Mouse (Mus musculus) thymus, postnatal 25 days (tissue): Measurements from ENCODE around the gene Atcay.

Experiments used
- DNase-seq: peaks from one replicate; pipeline ENCODE4 v3.0.0; 2022

The Atcay gene

GRCm38 (mm10) chr10:81230438-81231332, at the start of gene Atcay:
TSS of gene Atcay (minus strand) at chr10:81230833.
- DNase-seq: peak; percentile 36

GRCm38 (mm10) chr10:81279496-81279895, 48.9 kb upstream of the Atcay start:
- no peak for DNase-seq

GRCm38 (mm10) chr10:81277676-81278075, 47.0 kb upstream of the Atcay start:
- no peak for DNase-seq

GRCm38 (mm10) chr10:81273842-81274241, 43.2 kb upstream of the Atcay start:
- DNase-seq: no peak

GRCm38 (mm10) chr10:81272356-81272755, 41.7 kb upstream of the Atcay start:
- no peak for DNase-seq

- DNase-seq: no peak
Measured at GRCm38 (mm10) chr10:81268643-81269412, 38.2 kb upstream of the Atcay start.

- DNase-seq: peak; percentile 69
Measured at GRCm38 (mm10) chr10:81268056-81268455, 37.4 kb upstream of the Atcay start.

- DNase-seq: peak; percentile 96
Measured at GRCm38 (mm10) chr10:81266211-81267105, 35.8 kb upstream of the Atcay start, which contains the start of the genes Mrpl54 and Apba3. TSS of gene Mrpl54 (minus strand) at chr10:81266934. TSS of gene Apba3 (plus strand) at chr10:81266960.

GRCm38 (mm10) chr10:81265540-81265939, 34.9 kb upstream of the Atcay start:
- no peak for DNase-seq

GRCm38 (mm10) chr10:81261025-81261424, 30.4 kb upstream of the Atcay start:
- no peak for DNase-seq

- no peak for DNase-seq
Measured at GRCm38 (mm10) chr10:81259225-81259884, 28.7 kb upstream of the Atcay start.

GRCm38 (mm10) chr10:81257158-81258039, 26.8 kb upstream of the Atcay start:
- DNase-seq: peak; percentile 66

GRCm38 (mm10) chr10:81254886-81255285, 24.3 kb upstream of the Atcay start:
- no peak for DNase-seq

- DNase-seq: peak; percentile 73
Measured at GRCm38 (mm10) chr10:81252424-81253419, 22.1 kb upstream of the Atcay start, which contains the start of gene Matk. TSS of gene Matk (plus strand) at chr10:81252935.

- DNase-seq: no peak
Measured at GRCm38 (mm10) chr10:81249442-81249841, 18.8 kb upstream of the Atcay start.

- DNase-seq: peak; percentile 44
Measured at GRCm38 (mm10) chr10:81247804-81248203, 17.2 kb upstream of the Atcay start.

GRCm38 (mm10) chr10:81245166-81245565, 14.5 kb upstream of the Atcay start:
- DNase-seq: no peak

GRCm38 (mm10) chr10:81244595-81244994, 14.0 kb upstream of the Atcay start:
- DNase-seq: peak; percentile 85

- DNase-seq: no peak
Measured at GRCm38 (mm10) chr10:81244146-81244545, 13.5 kb upstream of the Atcay start.

GRCm38 (mm10) chr10:81242021-81242420, 11.4 kb upstream of the Atcay start:
- DNase-seq: peak; percentile 42
